Mouse (Mus musculus): ENCODE measurements around the gene Amfr.

The Amfr gene

GRCm38 (mm10) chr8:94012013-94012951, at the start of gene Amfr:
Gene Amfr, minus strand, starts transcription at chr8:94012842.
- DNase-seq (ENCODE audit: low spot score) = peak; percentile 92

- peak; percentile 72 for DNase-seq (ENCODE audit: low spot score)
These were observed 44.7 kb upstream of the Amfr start for GRCm38 (mm10) chr8:94057157-94057854.

- no peak for DNase-seq (ENCODE audit: low spot score)
These were observed 40.1 kb upstream of the Amfr start for GRCm38 (mm10) chr8:94052696-94053095.

GRCm38 (mm10) chr8:94047845-94048244, 35.2 kb upstream of the Amfr start:
- no peak for DNase-seq (ENCODE audit: low spot score)

- peak; percentile 38 for DNase-seq (ENCODE audit: low spot score)
These were observed 25.2 kb upstream of the Amfr start for GRCm38 (mm10) chr8:94037806-94038205.

- DNase-seq (ENCODE audit: low spot score) = peak; percentile 100
These were observed 24.4 kb upstream of the Amfr start, which contains the start of the genes Nudt21 and Ogfod1 for GRCm38 (mm10) chr8:94036944-94037524. Gene Nudt21, minus strand, starts transcription at chr8:94037031. Gene Ogfod1, plus strand, starts transcription at chr8:94037198.

GRCm38 (mm10) chr8:94036541-94036940, 23.9 kb upstream of the Amfr start:
- peak; percentile 85 for DNase-seq (ENCODE audit: low spot score)

GRCm38 (mm10) chr8:94035200-94035599, 22.6 kb upstream of the Amfr start:
- DNase-seq (ENCODE audit: low spot score) = no peak

- DNase-seq (ENCODE audit: low spot score) = no peak
These were observed 21.0 kb upstream of the Amfr start for GRCm38 (mm10) chr8:94033601-94034000.

GRCm38 (mm10) chr8:94029701-94030100, 17.1 kb upstream of the Amfr start:
- DNase-seq (ENCODE audit: low spot score) = no peak

- DNase-seq (ENCODE audit: low spot score) = no peak
These were observed 11.3 kb upstream of the Amfr start for GRCm38 (mm10) chr8:94023916-94024315.

- no peak for DNase-seq (ENCODE audit: low spot score)
These were observed 477 bp upstream of the Amfr start for GRCm38 (mm10) chr8:94013026-94013612.

GRCm38 (mm10) chr8:94011076-94012012, 1.3 kb downstream of the Amfr start:
- no peak for DNase-seq (ENCODE audit: low spot score)

- no peak for DNase-seq (ENCODE audit: low spot score)
These were observed 2.4 kb downstream of the Amfr start for GRCm38 (mm10) chr8:94010101-94010705.

GRCm38 (mm10) chr8:94009243-94009845, 3.3 kb downstream of the Amfr start:
- DNase-seq (ENCODE audit: low spot score) = no peak

- no peak for DNase-seq (ENCODE audit: low spot score)
These were observed 8.5 kb downstream of the Amfr start for GRCm38 (mm10) chr8:94004139-94004538.

GRCm38 (mm10) chr8:93998961-93999360, 13.7 kb downstream of the Amfr start:
- DNase-seq (ENCODE audit: low spot score) = no peak

- no peak for DNase-seq (ENCODE audit: low spot score)
These were observed 22.9 kb downstream of the Amfr start for GRCm38 (mm10) chr8:93989739-93990138.

GRCm38 (mm10) chr8:93984731-93985130, 27.9 kb downstream of the Amfr start:
- no peak for DNase-seq (ENCODE audit: low spot score)

GRCm38 (mm10) chr8:93983827-93984226, 28.8 kb downstream of the Amfr start:
- DNase-seq (ENCODE audit: low spot score) = no peak

Measured in MN1 (cell line).